Mouse (Mus musculus): ENCODE data around the gene Fam83g. TPM values are rescaled to one million over a fixed set of nuclear protein-coding genes. Genes with fewer than 3 reads are reported as not detected.
"Not testable (repeated sequence)": the region's sequence is repeated elsewhere in the genome, so short reads cannot be mapped to it uniquely, and the experiment has no call there.

Fam83g gene
- 0.11 and 0.21 TPM in 2 replicates for total RNA-seq (2014; rRNA removed)
- 0.10 TPM in 2 replicates for polyA plus RNA-seq (2015; fragmentation: Nextera tagmentation; extraction: Ambion mirVana)

- H3K27ac ChIP-seq, result no peak within 1 kb of the TSS
- H3K9ac ChIP-seq (replicated peaks; ENCODE audit: low read length), result no peak within 1 kb of the TSS
- H3K4me2 ChIP-seq (ENCODE audit: low read depth, low read length), result peak within 1 kb of the TSS; percentile 46
- H3K36me3 ChIP-seq (ENCODE audit: insufficient read depth, low read length), result no peaks in the 10 kb centered on the region
- peak within 1 kb of the TSS; percentile 33 for H3K4me3 ChIP-seq (ENCODE audit: low read length)
- TF ChIP-seq CTCF (IDR thresholded peaks at IDR 0.05; ENCODE audit: low read depth), result no peak
- WGBS, result 2% methylated on average over 76 of the region's 76 CpGs
- no peaks in the 10 kb centered on the region for H3K4me1 ChIP-seq (ENCODE audit: insufficient read depth, low read length)
- H3K27me3 ChIP-seq (ENCODE audit: insufficient read depth, low read length), result peaks cover 24% of the 10 kb centered on the region
- H3K9me3 ChIP-seq (ENCODE audit: low read length), result no peaks in the 10 kb centered on the region
- DNase-seq (ENCODE audit: low spot score), result no peak
- ATAC-seq, result peak; percentile 42; the same call in 1 of the 2 replicates
Measured at GRCm38 (mm10) chr11:61683907-61684731, at the start of gene Fam83g. TSS of gene Fam83g (plus strand) at chr11:61684091.

- not testable (repeated sequence) for H3K9me3 ChIP-seq (ENCODE audit: low read length); H3K4me3 ChIP-seq (ENCODE audit: low read length); H3K4me2 ChIP-seq (ENCODE audit: low read depth, low read length); ATAC-seq; H3K27me3 ChIP-seq (ENCODE audit: insufficient read depth, low read length); H3K4me1 ChIP-seq (ENCODE audit: insufficient read depth, low read length); H3K27ac ChIP-seq; H3K36me3 ChIP-seq (ENCODE audit: insufficient read depth, low read length); DNase-seq (ENCODE audit: low spot score); H3K9ac ChIP-seq (replicated peaks; ENCODE audit: low read length)
- 87% methylated on average over 3 of the region's 4 CpGs for WGBS
Measured at GRCm38 (mm10) chr11:61636309-61636708, 47.6 kb upstream of the Fam83g start.

DNA sequence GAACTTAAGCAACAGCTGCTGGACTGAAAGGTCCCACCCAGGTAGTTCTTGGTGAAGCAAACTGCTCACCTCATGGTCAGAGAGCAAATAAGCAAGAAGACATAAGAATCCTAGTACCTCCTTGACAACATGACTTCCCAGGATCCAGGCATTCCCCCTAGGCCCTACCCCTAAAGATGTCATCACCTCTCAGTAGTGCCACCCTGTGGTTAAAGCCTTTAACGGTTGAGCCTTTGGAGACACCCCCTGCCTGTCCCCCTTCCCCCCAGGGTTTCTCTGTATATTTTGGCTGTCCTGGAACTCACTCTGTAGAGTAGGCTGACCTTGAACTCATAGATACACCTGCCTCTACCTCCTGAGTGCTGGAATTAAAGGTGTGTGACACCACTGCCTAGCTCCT is 46.5 kb upstream of the Fam83g start:
- H3K27me3 ChIP-seq (ENCODE audit: insufficient read depth, low read length), result no peaks in the 10 kb centered on the region
- WGBS, result 63% methylated on average over 1 of the region's 1 CpGs
- H3K27ac ChIP-seq, result no peak overlapping the region
- no peak for ATAC-seq
- H3K9me3 ChIP-seq (ENCODE audit: low read length), result no peaks in the 10 kb centered on the region
- no peak overlapping the region for H3K4me2 ChIP-seq (ENCODE audit: low read depth, low read length)
- no peak for DNase-seq (ENCODE audit: low spot score)
- TF ChIP-seq CTCF (IDR thresholded peaks at IDR 0.05; ENCODE audit: low read depth), result no peak
- no peak overlapping the region for H3K9ac ChIP-seq (replicated peaks; ENCODE audit: low read length)
- no peaks in the 10 kb centered on the region for H3K36me3 ChIP-seq (ENCODE audit: insufficient read depth, low read length)
- H3K4me1 ChIP-seq (ENCODE audit: insufficient read depth, low read length), result no peaks in the 10 kb centered on the region
- H3K4me3 ChIP-seq (ENCODE audit: low read length), result no peak overlapping the region

DNA sequence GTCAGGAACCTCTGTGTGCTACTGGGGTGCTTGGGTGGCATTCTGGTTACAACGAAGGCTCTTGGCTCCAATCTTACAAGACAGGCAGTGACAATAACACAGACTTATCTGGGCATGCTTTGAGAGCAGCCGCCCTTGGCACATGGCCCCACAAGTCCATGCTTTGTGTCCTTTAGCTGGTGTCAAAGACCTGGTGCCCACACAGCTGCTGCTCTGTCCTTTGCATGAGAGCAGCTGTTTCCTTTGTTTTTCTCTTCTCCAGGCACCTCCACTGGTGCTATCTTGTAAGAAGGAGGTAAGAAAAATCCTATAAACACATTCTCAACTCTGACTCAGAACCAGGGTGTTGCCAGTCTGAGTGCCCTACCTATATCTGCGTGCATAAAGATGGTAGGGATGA is 46.0 kb upstream of the Fam83g start:
- H3K4me2 ChIP-seq (ENCODE audit: low read depth, low read length), result no peak overlapping the region
- no peak for TF ChIP-seq CTCF (IDR thresholded peaks at IDR 0.05; ENCODE audit: low read depth)
- no peak overlapping the region for H3K27ac ChIP-seq
- no peaks in the 10 kb centered on the region for H3K36me3 ChIP-seq (ENCODE audit: insufficient read depth, low read length)
- no peaks in the 10 kb centered on the region for H3K4me1 ChIP-seq (ENCODE audit: insufficient read depth, low read length)
- 86% methylated on average over 3 of the region's 3 CpGs for WGBS
- no peak overlapping the region for H3K9ac ChIP-seq (replicated peaks; ENCODE audit: low read length)
- no peak overlapping the region for H3K4me3 ChIP-seq (ENCODE audit: low read length)
- DNase-seq (ENCODE audit: low spot score) (no peak), ATAC-seq (no peak)
- H3K9me3 ChIP-seq (ENCODE audit: low read length), result no peaks in the 10 kb centered on the region
- no peaks in the 10 kb centered on the region for H3K27me3 ChIP-seq (ENCODE audit: insufficient read depth, low read length)

- WGBS, result 76% methylated on average over 12 of the region's 12 CpGs
- H3K27ac ChIP-seq, result no peak overlapping the region
- ATAC-seq, result no peak
Measured at GRCm38 (mm10) chr11:61638764-61639536, 44.9 kb upstream of the Fam83g start.

DNA sequence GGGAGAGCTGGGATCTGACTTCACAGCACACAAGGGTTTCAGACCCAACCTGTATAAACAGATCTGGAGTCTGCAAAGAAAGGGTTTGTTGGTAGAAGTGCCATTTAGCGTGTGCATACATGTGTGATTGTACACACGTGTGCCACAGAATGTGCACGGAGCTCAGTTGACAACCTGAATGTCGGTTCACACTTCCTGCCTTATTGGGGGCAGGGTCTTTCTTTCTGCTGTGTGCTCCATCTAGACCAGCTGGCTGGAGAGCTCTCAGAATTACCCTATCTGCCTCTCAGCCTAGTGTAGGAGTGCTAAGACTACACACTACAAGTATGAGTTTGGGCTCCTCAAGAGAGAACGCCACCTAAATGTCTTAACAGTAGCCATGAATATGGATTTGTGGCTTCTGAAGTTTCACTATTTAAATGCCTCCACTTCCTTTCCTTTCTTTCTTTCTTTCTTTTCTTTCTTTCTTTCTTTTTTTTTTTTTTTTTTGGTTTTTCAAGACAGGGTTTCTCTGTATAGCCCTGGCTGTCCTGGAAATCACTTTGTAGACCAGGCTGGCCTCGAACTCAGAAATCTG is 44.2 kb upstream of the Fam83g start:
- no peak for TF ChIP-seq CTCF (IDR thresholded peaks at IDR 0.05; ENCODE audit: low read depth)
- no peak for DNase-seq (ENCODE audit: low spot score)
- Histone ChIP-seq H3K27ac (no peak overlapping the region), H3K9ac (replicated peaks; ENCODE audit: low read length) (no peak overlapping the region), H3K9me3 (ENCODE audit: low read length) (no peaks in the 10 kb centered on the region), H3K27me3 (ENCODE audit: insufficient read depth, low read length) (no peaks in the 10 kb centered on the region), H3K4me2 (ENCODE audit: low read depth, low read length) (no peak overlapping the region), H3K36me3 (ENCODE audit: insufficient read depth, low read length) (no peaks in the 10 kb centered on the region), H3K4me3 (ENCODE audit: low read length) (no peak overlapping the region), H3K4me1 (ENCODE audit: insufficient read depth, low read length) (no peaks in the 10 kb centered on the region)
- no peak for ATAC-seq
- 98% methylated on average over 6 of the region's 6 CpGs for WGBS

More at GRCm38 (mm10) chr11:61638764-61639536, 44.9 kb upstream of the Fam83g start:
- Histone ChIP-seq H3K4me1 (ENCODE audit: insufficient read depth, low read length) (no peaks in the 10 kb centered on the region), H3K9me3 (ENCODE audit: low read length) (no peaks in the 10 kb centered on the region), H3K4me3 (ENCODE audit: low read length) (no peak overlapping the region), H3K36me3 (ENCODE audit: insufficient read depth, low read length) (no peaks in the 10 kb centered on the region), H3K9ac (replicated peaks; ENCODE audit: low read length) (no peak overlapping the region), H3K4me2 (ENCODE audit: low read depth, low read length) (no peak overlapping the region), H3K27me3 (ENCODE audit: insufficient read depth, low read length) (no peaks in the 10 kb centered on the region)
- no peak for DNase-seq (ENCODE audit: low spot score)
- no peak for TF ChIP-seq CTCF (IDR thresholded peaks at IDR 0.05; ENCODE audit: low read depth)

DNA sequence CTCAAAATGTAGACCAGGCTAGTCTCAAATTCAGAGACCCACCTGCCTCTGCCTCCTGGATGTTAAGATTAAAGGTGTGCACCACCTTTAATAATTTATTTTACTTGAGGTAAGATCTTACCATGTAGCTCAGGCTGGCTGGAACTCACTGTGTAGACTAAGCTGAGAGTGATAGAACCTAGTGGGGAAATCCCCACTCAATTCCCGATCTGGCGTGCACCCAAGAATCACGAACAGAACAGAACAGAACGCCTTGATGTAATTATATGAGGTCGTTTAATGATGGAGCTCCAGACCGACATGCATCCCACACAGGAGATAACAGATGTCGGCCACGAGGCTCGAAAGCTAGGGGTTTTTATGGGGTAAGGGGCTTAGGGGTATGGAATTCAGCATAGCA is 43.3 kb upstream of the Fam83g start:
- H3K9ac ChIP-seq (replicated peaks; ENCODE audit: low read length); DNase-seq (ENCODE audit: low spot score); H3K9me3 ChIP-seq (ENCODE audit: low read length); H3K4me3 ChIP-seq (ENCODE audit: low read length); H3K27ac ChIP-seq; H3K4me1 ChIP-seq (ENCODE audit: insufficient read depth, low read length); H3K4me2 ChIP-seq (ENCODE audit: low read depth, low read length); ATAC-seq; H3K27me3 ChIP-seq (ENCODE audit: insufficient read depth, low read length); H3K36me3 ChIP-seq (ENCODE audit: insufficient read depth, low read length): not testable (repeated sequence)
- 69% methylated on average over 9 of the region's 9 CpGs for WGBS

Data from hindbrain, postnatal 0 days (tissue).